Mouse (Mus musculus): ENCODE data around the gene Atf7.
A peak's percentile ranks its signal among the peaks of the same experiment; 100 is the strongest.

Atf7 gene

GRCm38 (mm10) chr15:102515791-102516190, 109.5 kb downstream of the Atf7 start:
- DNase-seq = peak in 1 of 2 experiments; percentile 45

- DNase-seq = no peak
These were observed 110.0 kb downstream of the Atf7 start for GRCm38 (mm10) chr15:102515261-102515660.

- no peak for DNase-seq
These were observed 112.3 kb downstream of the Atf7 start for GRCm38 (mm10) chr15:102513004-102513403.

GRCm38 (mm10) chr15:102512471-102512870, 112.8 kb downstream of the Atf7 start:
- no peak for DNase-seq

GRCm38 (mm10) chr15:102512010-102512409, 113.3 kb downstream of the Atf7 start:
- peak; percentile 44 to 51 for DNase-seq

GRCm38 (mm10) chr15:102511285-102511833, 113.9 kb downstream of the Atf7 start:
- DNase-seq = peak in 1 of 2 experiments; percentile 40

- DNase-seq = peak; percentile 81 to 84
These were observed 114.5 kb downstream of the Atf7 start for GRCm38 (mm10) chr15:102510590-102511284.

GRCm38 (mm10) chr15:102510110-102510509, 115.2 kb downstream of the Atf7 start:
- DNase-seq = peak in 1 of 2 experiments; percentile 40

- no peak for DNase-seq
These were observed 116.9 kb downstream of the Atf7 start for GRCm38 (mm10) chr15:102508336-102508735.

- DNase-seq = no peak
These were observed 117.7 kb downstream of the Atf7 start for GRCm38 (mm10) chr15:102507561-102507960.

- no peak for DNase-seq
These were observed 118.4 kb downstream of the Atf7 start for GRCm38 (mm10) chr15:102506864-102507263.

- no peak for DNase-seq
These were observed 118.8 kb downstream of the Atf7 start for GRCm38 (mm10) chr15:102506464-102506830.

GRCm38 (mm10) chr15:102505770-102506463, 119.3 kb downstream of the Atf7 start:
- DNase-seq = no peak

- DNase-seq = peak in 1 of 2 experiments; percentile 13
These were observed 120.0 kb downstream of the Atf7 start for GRCm38 (mm10) chr15:102505073-102505769.

GRCm38 (mm10) chr15:102503924-102504782, 121.1 kb downstream of the Atf7 start:
- no peak for DNase-seq

GRCm38 (mm10) chr15:102503447-102503846, 121.8 kb downstream of the Atf7 start, which contains the start of gene Gm10337:
Gm10337 (plus strand) TSS chr15:102503722.
- no peak for DNase-seq

GRCm38 (mm10) chr15:102502254-102502840, 122.9 kb downstream of the Atf7 start:
- no peak for DNase-seq

GRCm38 (mm10) chr15:102501084-102501814, 124.0 kb downstream of the Atf7 start:
- no peak for DNase-seq

- no peak for DNase-seq
These were observed 124.8 kb downstream of the Atf7 start for GRCm38 (mm10) chr15:102500479-102500878.

GRCm38 (mm10) chr15:102499851-102500250, 125.4 kb downstream of the Atf7 start:
- no peak for DNase-seq

GRCm38 (mm10) chr15:102499370-102499769, 125.9 kb downstream of the Atf7 start:
- DNase-seq = no peak
